Mouse (Mus musculus): Measurements from ENCODE around the gene Tnnc2. TPM values are rescaled to one million over a fixed set of nuclear protein-coding genes. Genes with fewer than 3 reads are reported as not detected.
A peak's percentile ranks its signal among the peaks of the same experiment; 100 is the strongest.

Gene Tnnc2
- polyA plus RNA-seq, 1 experiment = 0.80 TPM

DNA sequence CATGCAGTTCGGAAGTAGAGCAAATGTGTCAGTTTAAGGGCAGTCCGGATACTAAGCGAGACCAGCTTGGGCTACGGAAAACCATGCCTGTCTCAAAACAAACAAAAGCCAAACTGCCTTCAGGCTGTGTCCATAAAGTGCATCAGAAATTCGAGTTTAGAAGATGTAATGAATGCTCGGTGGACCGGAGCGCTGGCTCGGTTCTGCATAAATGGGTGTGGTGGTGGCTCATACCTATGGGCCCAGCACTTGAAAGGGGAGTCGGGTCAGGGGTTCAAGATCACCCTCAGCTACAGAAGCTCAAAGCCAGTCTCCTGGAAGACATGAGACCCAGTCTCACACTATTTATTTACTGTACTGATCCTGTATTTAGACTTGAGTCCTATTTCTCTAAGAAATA, 8.0 kb upstream of the Tnnc2 start:
- H3K4me3 ChIP-seq (ENCODE audit: insufficient read depth, low read length) = no peak overlapping the region

DNA sequence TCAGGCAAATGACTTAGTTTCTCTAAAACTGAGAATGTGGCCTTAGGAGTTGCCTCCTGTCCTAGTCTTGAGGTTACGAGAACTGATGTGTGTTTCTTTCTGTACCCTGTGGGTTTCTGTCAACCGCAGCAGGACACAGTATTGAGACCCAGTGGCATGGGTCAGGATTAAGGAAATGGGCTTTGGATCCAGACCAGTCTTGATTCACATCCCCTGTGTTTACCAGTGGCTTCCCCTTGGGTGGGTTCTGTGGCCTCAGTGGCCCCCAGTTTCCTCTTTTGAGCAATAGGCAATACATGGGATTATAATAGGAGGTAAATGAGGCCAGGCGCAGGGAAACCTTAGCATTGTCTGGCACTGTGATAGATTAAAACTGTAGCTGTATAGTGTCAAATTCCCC, 7.3 kb upstream of the Tnnc2 start:
- Histone ChIP-seq H3K27ac (ENCODE audit: insufficient read depth, low read depth, low read length) (no peak overlapping the region), H3K4me1 (ENCODE audit: control insufficient read depth, insufficient read depth, low read length) (peaks cover 17% of the 10 kb centered on the region), H3K4me3 (ENCODE audit: insufficient read depth, low read length) (no peak overlapping the region; the same call in 1 of the 2 replicates)
- no peak for TF ChIP-seq POLR2A (IDR thresholded peaks at IDR 0.05; ENCODE audit: borderline replicate concordance, low read depth, low read length)
- no peak for TF ChIP-seq CTCF (IDR thresholded peaks at IDR 0.05; ENCODE audit: low read depth, low read length)

More for the DNA sequence above, 8.0 kb upstream of the Tnnc2 start:
- Histone ChIP-seq H3K4me1 (ENCODE audit: control insufficient read depth, insufficient read depth, low read length) (peaks cover 17% of the 10 kb centered on the region), H3K27ac (ENCODE audit: insufficient read depth, low read depth, low read length) (no peak overlapping the region)
- TF ChIP-seq CTCF (IDR thresholded peaks at IDR 0.05; ENCODE audit: low read depth, low read length) (no peak), POLR2A (IDR thresholded peaks at IDR 0.05; ENCODE audit: borderline replicate concordance, low read depth, low read length) (no peak)

GRCm38 (mm10) chr2:164786388-164786885, 6.7 kb upstream of the Tnnc2 start:
- TF ChIP-seq CTCF (IDR thresholded peaks at IDR 0.05; ENCODE audit: low read depth, low read length) (no peak), POLR2A (IDR thresholded peaks at IDR 0.05; ENCODE audit: borderline replicate concordance, low read depth, low read length) (no peak)
- H3K4me1 ChIP-seq (ENCODE audit: control insufficient read depth, insufficient read depth, low read length) = peaks cover 17% of the 10 kb centered on the region
- 0 out of 2 replicates have a peak overlapping the region, but pooled peaks have one; percentile 26 for H3K27ac ChIP-seq (ENCODE audit: insufficient read depth, low read depth, low read length)
- peak overlapping the region; percentile 70 for H3K4me3 ChIP-seq (ENCODE audit: insufficient read depth, low read length)

- H3K4me3 ChIP-seq (ENCODE audit: insufficient read depth, low read length) = peak within 1 kb of the TSS; percentile 70
- peaks cover 15% of the 10 kb centered on the region for H3K4me1 ChIP-seq (ENCODE audit: control insufficient read depth, insufficient read depth, low read length)
- no peak for TF ChIP-seq POLR2A (IDR thresholded peaks at IDR 0.05; ENCODE audit: borderline replicate concordance, low read depth, low read length)
- TF ChIP-seq CTCF (IDR thresholded peaks at IDR 0.05; ENCODE audit: low read depth, low read length) = no peak
- peak within 1 kb of the TSS; percentile 50 for H3K27ac ChIP-seq (ENCODE audit: insufficient read depth, low read depth, low read length)
These were observed 6.0 kb upstream of the Tnnc2 start, which contains the start of gene Snx21 for GRCm38 (mm10) chr2:164785481-164786387. TSS of gene Snx21 (plus strand) at chr2:164785823.

- TF ChIP-seq POLR2A (IDR thresholded peaks at IDR 0.05; ENCODE audit: borderline replicate concordance, low read depth, low read length) = no peak
- H3K4me1 ChIP-seq (ENCODE audit: control insufficient read depth, insufficient read depth, low read length) = peaks cover 10% of the 10 kb centered on the region
- peak overlapping the region; percentile 50 for H3K27ac ChIP-seq (ENCODE audit: insufficient read depth, low read depth, low read length)
- H3K4me3 ChIP-seq (ENCODE audit: insufficient read depth, low read length) = peak overlapping the region; percentile 70
These were observed 5.2 kb upstream of the Tnnc2 start for GRCm38 (mm10) chr2:164784869-164785420.

- Histone ChIP-seq H3K4me1 (ENCODE audit: control insufficient read depth, insufficient read depth, low read length) (peaks cover 10% of the 10 kb centered on the region), H3K27ac (ENCODE audit: insufficient read depth, low read depth, low read length) (no peak overlapping the region), H3K4me3 (ENCODE audit: insufficient read depth, low read length) (no peak overlapping the region)
- no peak for TF ChIP-seq CTCF (IDR thresholded peaks at IDR 0.05; ENCODE audit: low read depth, low read length)
- TF ChIP-seq POLR2A (IDR thresholded peaks at IDR 0.05; ENCODE audit: borderline replicate concordance, low read depth, low read length) = no peak
These were observed 4.3 kb upstream of the Tnnc2 start for GRCm38 (mm10) chr2:164783926-164784581.

- no peak overlapping the region for H3K4me3 ChIP-seq (ENCODE audit: insufficient read depth, low read length)
- H3K4me1 ChIP-seq (ENCODE audit: control insufficient read depth, insufficient read depth, low read length) = peaks cover 8% of the 10 kb centered on the region
- TF ChIP-seq POLR2A (IDR thresholded peaks at IDR 0.05; ENCODE audit: borderline replicate concordance, low read depth, low read length) (no peak), CTCF (IDR thresholded peaks at IDR 0.05; ENCODE audit: low read depth, low read length) (no peak)
- H3K27ac ChIP-seq (ENCODE audit: insufficient read depth, low read depth, low read length) = no peak overlapping the region
These were observed 2.1 kb upstream of the Tnnc2 start for GRCm38 (mm10) chr2:164781876-164782275.

GRCm38 (mm10) chr2:164778809-164779208, 958 bp downstream of the Tnnc2 start:
- H3K4me3 ChIP-seq (ENCODE audit: insufficient read depth, low read length) = no peak overlapping the region
- H3K4me1 ChIP-seq (ENCODE audit: control insufficient read depth, insufficient read depth, low read length) = no peaks in the 10 kb centered on the region
- no peak overlapping the region for H3K27ac ChIP-seq (ENCODE audit: insufficient read depth, low read depth, low read length)
- TF ChIP-seq POLR2A (IDR thresholded peaks at IDR 0.05; ENCODE audit: borderline replicate concordance, low read depth, low read length) = no peak
- no peak for TF ChIP-seq CTCF (IDR thresholded peaks at IDR 0.05; ENCODE audit: low read depth, low read length)

DNA sequence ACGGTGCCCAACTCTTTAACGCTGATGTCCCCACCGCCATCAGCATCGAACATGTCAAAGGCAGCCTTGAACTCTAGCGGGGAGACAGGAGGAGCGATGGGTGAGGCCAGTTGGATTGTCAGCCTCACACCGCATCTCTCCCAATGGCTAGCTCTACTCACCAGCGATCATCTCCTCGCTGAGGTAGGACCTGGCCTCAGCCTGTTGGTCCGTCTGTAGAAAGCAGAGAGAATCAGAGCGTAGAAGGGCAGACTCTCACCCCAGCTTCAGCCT, 1.8 kb downstream of the Tnnc2 start:
- no peak overlapping the region for H3K27ac ChIP-seq (ENCODE audit: insufficient read depth, low read depth, low read length)
- no peaks in the 10 kb centered on the region for H3K4me1 ChIP-seq (ENCODE audit: control insufficient read depth, insufficient read depth, low read length)
- TF ChIP-seq POLR2A (IDR thresholded peaks at IDR 0.05; ENCODE audit: borderline replicate concordance, low read depth, low read length) = no peak
- no peak for TF ChIP-seq CTCF (IDR thresholded peaks at IDR 0.05; ENCODE audit: low read depth, low read length)
- H3K4me3 ChIP-seq (ENCODE audit: insufficient read depth, low read length) = no peak overlapping the region

Measured in bone marrow macrophage, adult 2 months (primary cell).